Mouse (Mus musculus): ENCODE measurements around the gene Hc. TPM values are rescaled to one million over a fixed set of nuclear protein-coding genes. Genes with fewer than 3 reads are reported as not detected.

Gene Hc
- polyA plus RNA-seq, 1 experiment: 0.38 TPM

GRCm38 (mm10) chr2:34951469-34951868 lies 109.8 kb downstream of the Hc start:
- TF ChIP-seq CTCF (IDR thresholded peaks at IDR 0.05; ENCODE audit: borderline replicate concordance, extremely low read depth, insufficient read depth, insufficient read length) (no peak), POLR2A (IDR thresholded peaks at IDR 0.05; ENCODE audit: borderline replicate concordance, extremely low read depth, insufficient read depth, insufficient read length, poor library complexity, severe bottlenecking) (no peak)
- no peak for DNase-seq (ENCODE audit: low read depth)

- TF ChIP-seq CTCF (IDR thresholded peaks at IDR 0.05; ENCODE audit: borderline replicate concordance, extremely low read depth, insufficient read depth, insufficient read length) (no peak), POLR2A (IDR thresholded peaks at IDR 0.05; ENCODE audit: borderline replicate concordance, extremely low read depth, insufficient read depth, insufficient read length, poor library complexity, severe bottlenecking) (no peak)
- no peak for DNase-seq (ENCODE audit: low read depth)
Observed at GRCm38 (mm10) chr2:34948622-34949021, 112.6 kb downstream of the Hc start.

GRCm38 (mm10) chr2:34946046-34946445 lies 115.2 kb downstream of the Hc start:
- DNase-seq (ENCODE audit: low read depth): no peak
- TF ChIP-seq POLR2A (IDR thresholded peaks at IDR 0.05; ENCODE audit: borderline replicate concordance, extremely low read depth, insufficient read depth, insufficient read length, poor library complexity, severe bottlenecking) (no peak), CTCF (IDR thresholded peaks at IDR 0.05; ENCODE audit: borderline replicate concordance, extremely low read depth, insufficient read depth, insufficient read length) (no peak)

GRCm38 (mm10) chr2:34945580-34945979 lies 115.7 kb downstream of the Hc start:
- DNase-seq (ENCODE audit: low read depth): no peak
- TF ChIP-seq CTCF (IDR thresholded peaks at IDR 0.05; ENCODE audit: borderline replicate concordance, extremely low read depth, insufficient read depth, insufficient read length) (no peak), POLR2A (IDR thresholded peaks at IDR 0.05; ENCODE audit: borderline replicate concordance, extremely low read depth, insufficient read depth, insufficient read length, poor library complexity, severe bottlenecking) (no peak)

- TF ChIP-seq CTCF (IDR thresholded peaks at IDR 0.05; ENCODE audit: borderline replicate concordance, extremely low read depth, insufficient read depth, insufficient read length) (no peak), POLR2A (IDR thresholded peaks at IDR 0.05; ENCODE audit: borderline replicate concordance, extremely low read depth, insufficient read depth, insufficient read length, poor library complexity, severe bottlenecking) (no peak)
- DNase-seq (ENCODE audit: low read depth): no peak
Observed at GRCm38 (mm10) chr2:34944761-34945160, 116.5 kb downstream of the Hc start.

GRCm38 (mm10) chr2:34943556-34944120 lies 117.6 kb downstream of the Hc start:
- TF ChIP-seq POLR2A (IDR thresholded peaks at IDR 0.05; ENCODE audit: borderline replicate concordance, extremely low read depth, insufficient read depth, insufficient read length, poor library complexity, severe bottlenecking) (no peak), CTCF (IDR thresholded peaks at IDR 0.05; ENCODE audit: borderline replicate concordance, extremely low read depth, insufficient read depth, insufficient read length) (no peak)
- DNase-seq (ENCODE audit: low read depth): no peak

GRCm38 (mm10) chr2:34941061-34941675 lies 120.1 kb downstream of the Hc start:
- TF ChIP-seq POLR2A (IDR thresholded peaks at IDR 0.05; ENCODE audit: borderline replicate concordance, extremely low read depth, insufficient read depth, insufficient read length, poor library complexity, severe bottlenecking) (no peak), CTCF (IDR thresholded peaks at IDR 0.05; ENCODE audit: borderline replicate concordance, extremely low read depth, insufficient read depth, insufficient read length) (no peak)
- DNase-seq (ENCODE audit: low read depth): no peak

GRCm38 (mm10) chr2:34940246-34940645 lies 121.0 kb downstream of the Hc start:
- no peak for TF ChIP-seq CTCF (IDR thresholded peaks at IDR 0.05; ENCODE audit: borderline replicate concordance, extremely low read depth, insufficient read depth, insufficient read length)
- TF ChIP-seq POLR2A (IDR thresholded peaks at IDR 0.05; ENCODE audit: borderline replicate concordance, extremely low read depth, insufficient read depth, insufficient read length, poor library complexity, severe bottlenecking): no peak
- DNase-seq (ENCODE audit: low read depth): no peak

GRCm38 (mm10) chr2:34938269-34939208 lies 122.7 kb downstream of the Hc start:
- DNase-seq (ENCODE audit: low read depth): no peak
- no peak for TF ChIP-seq CTCF (IDR thresholded peaks at IDR 0.05; ENCODE audit: borderline replicate concordance, extremely low read depth, insufficient read depth, insufficient read length)
- no peak for TF ChIP-seq POLR2A (IDR thresholded peaks at IDR 0.05; ENCODE audit: borderline replicate concordance, extremely low read depth, insufficient read depth, insufficient read length, poor library complexity, severe bottlenecking)

- no peak for TF ChIP-seq POLR2A (IDR thresholded peaks at IDR 0.05; ENCODE audit: borderline replicate concordance, extremely low read depth, insufficient read depth, insufficient read length, poor library complexity, severe bottlenecking)
- TF ChIP-seq CTCF (IDR thresholded peaks at IDR 0.05; ENCODE audit: borderline replicate concordance, extremely low read depth, insufficient read depth, insufficient read length): no peak
- DNase-seq (ENCODE audit: low read depth): no peak
Observed at GRCm38 (mm10) chr2:34937460-34937859, 123.8 kb downstream of the Hc start.

Other genes starting within 250 kb of the Hc start
- gene Fbxw2, start 235.1 kb downstream of the Hc start, polyA plus RNA-seq (2012; rRNA removed): 60.9 and 67.3 TPM in 2 replicates
- gene Gm34653, start 228.4 kb downstream of the Hc start, polyA plus RNA-seq (2012; rRNA removed): 0.06 TPM in 1 of 2 replicates, not detected in the other
- 0.14 and 0.16 TPM in 2 replicates for gene Cutal, start 187.0 kb downstream of the Hc start, polyA plus RNA-seq (2012; rRNA removed)
- 42.4 and 44.3 TPM in 2 replicates for gene Psmd5, start 186.5 kb downstream of the Hc start, polyA plus RNA-seq (2012; rRNA removed)
- gene Phf19, start 147.4 kb downstream of the Hc start, polyA plus RNA-seq (2012; rRNA removed): 3.6 and 5.7 TPM in 2 replicates
- 1.4 and 2.4 TPM in 2 replicates for gene Traf1, start 99.7 kb downstream of the Hc start, polyA plus RNA-seq (2012; rRNA removed)
- 0.71 TPM in 2 replicates for gene AI182371, start 40.1 kb upstream of the Hc start, polyA plus RNA-seq (2012; rRNA removed)
- gene Cntrl, start 48.1 kb upstream of the Hc start, polyA plus RNA-seq (2012; rRNA removed): 20.5 and 23.6 TPM in 2 replicates
- 167 and 171 TPM in 2 replicates for gene Rab14, start 139.7 kb upstream of the Hc start, polyA plus RNA-seq (2012; rRNA removed)
- gene Gsn, start 194.9 kb upstream of the Hc start, polyA plus RNA-seq (2012; rRNA removed): 21.6 and 26.6 TPM in 2 replicates

Data from brain, embryonic 14.5 days (tissue).